Mouse (Mus musculus): ENCODE results near the gene Ankfn1. TPM values are rescaled to one million over a fixed set of nuclear protein-coding genes. Genes with fewer than 3 reads are reported as not detected.

The Ankfn1 gene
- total RNA-seq (2023), result not detected

GRCm38 (mm10) chr11:89777431-89777830, at the start of gene Ankfn1:
Ankfn1 (minus strand) TSS chr11:89777653.

Other genes starting within 250 kb of the Ankfn1 start
- gene Pctp, start 225.2 kb upstream of the Ankfn1 start, total RNA-seq (2023), result 1.6 TPM

Data from CD4-positive naive resting alpha-beta T cell, adult 76 days (primary cell).